Mouse (Mus musculus): ENCODE measurements at regions not wholly inside any gene's neighbourhood (a gene's known extent, or its start where the extent isn't known, plus 50 kb on each side); places are given as distances from the start of the nearest gene placed in this dataset.

DNA sequence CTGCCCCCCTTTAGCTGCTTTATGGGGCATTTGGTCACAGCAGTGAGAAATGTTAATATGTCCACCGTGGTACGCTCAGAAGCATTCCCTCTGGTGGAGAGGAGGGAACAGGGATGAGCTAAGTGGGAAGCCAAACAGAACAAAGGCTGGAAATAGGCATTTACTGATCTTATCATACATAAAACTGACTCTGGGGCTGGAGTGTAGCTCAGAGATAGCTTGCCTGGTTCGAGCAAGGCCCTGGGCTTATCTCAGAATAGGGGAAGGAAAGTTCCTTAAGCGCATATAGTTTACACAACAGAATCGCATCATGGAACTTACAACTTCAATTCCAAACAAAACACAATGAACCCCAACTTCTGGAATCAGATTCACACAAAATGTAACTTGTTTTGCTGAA, 81.5 kb upstream of the H2afz start:
- TF ChIP-seq TCF3 (IDR thresholded peaks at IDR 0.05; ENCODE audit: insufficient read length, low read depth) (no peak), E2F4 (IDR thresholded peaks at IDR 0.05; ENCODE audit: insufficient read depth) (no peak), POLR2A (IDR thresholded peaks at IDR 0.05; ENCODE audit: insufficient read length, low read depth) (no peak), POLR2AphosphoS2 (IDR thresholded peaks at IDR 0.05; ENCODE audit: insufficient read length, low read depth) (no peak), MYOG (IDR thresholded peaks at IDR 0.05; ENCODE audit: control insufficient read depth in 1 of 3, insufficient read depth in 1 of 3, insufficient read length in 2 of 3, low read depth in 2 of 3) (no peak), TCF12 (IDR thresholded peaks at IDR 0.05; ENCODE audit: insufficient read depth, poor library complexity, severe bottlenecking) (no peak), REST (IDR thresholded peaks at IDR 0.05; ENCODE audit: insufficient read depth, insufficient read length) (no peak), USF1 (IDR thresholded peaks at IDR 0.05; ENCODE audit: low read depth) (no peak), SRF (IDR thresholded peaks at IDR 0.05; ENCODE audit: control insufficient read depth, insufficient read length, low read depth) (no peak)
- H3K36me3 ChIP-seq (ENCODE audit: control insufficient read depth, insufficient read depth) = no peaks in the 10 kb centered on the region
- no peak overlapping the region for H3ac ChIP-seq (ENCODE audit: control insufficient read depth, insufficient read length)
- no peak overlapping the region for H3K4me3 ChIP-seq
- H3K79me2 ChIP-seq (ENCODE audit: control insufficient read depth, insufficient read depth) = no peaks in the 10 kb centered on the region
- H3K4me2 ChIP-seq (ENCODE audit: low read depth) = no peak overlapping the region
- H3K27me3 ChIP-seq (ENCODE audit: control insufficient read depth, insufficient read depth, insufficient read length) = peaks cover 6% of the 10 kb centered on the region

DNA sequence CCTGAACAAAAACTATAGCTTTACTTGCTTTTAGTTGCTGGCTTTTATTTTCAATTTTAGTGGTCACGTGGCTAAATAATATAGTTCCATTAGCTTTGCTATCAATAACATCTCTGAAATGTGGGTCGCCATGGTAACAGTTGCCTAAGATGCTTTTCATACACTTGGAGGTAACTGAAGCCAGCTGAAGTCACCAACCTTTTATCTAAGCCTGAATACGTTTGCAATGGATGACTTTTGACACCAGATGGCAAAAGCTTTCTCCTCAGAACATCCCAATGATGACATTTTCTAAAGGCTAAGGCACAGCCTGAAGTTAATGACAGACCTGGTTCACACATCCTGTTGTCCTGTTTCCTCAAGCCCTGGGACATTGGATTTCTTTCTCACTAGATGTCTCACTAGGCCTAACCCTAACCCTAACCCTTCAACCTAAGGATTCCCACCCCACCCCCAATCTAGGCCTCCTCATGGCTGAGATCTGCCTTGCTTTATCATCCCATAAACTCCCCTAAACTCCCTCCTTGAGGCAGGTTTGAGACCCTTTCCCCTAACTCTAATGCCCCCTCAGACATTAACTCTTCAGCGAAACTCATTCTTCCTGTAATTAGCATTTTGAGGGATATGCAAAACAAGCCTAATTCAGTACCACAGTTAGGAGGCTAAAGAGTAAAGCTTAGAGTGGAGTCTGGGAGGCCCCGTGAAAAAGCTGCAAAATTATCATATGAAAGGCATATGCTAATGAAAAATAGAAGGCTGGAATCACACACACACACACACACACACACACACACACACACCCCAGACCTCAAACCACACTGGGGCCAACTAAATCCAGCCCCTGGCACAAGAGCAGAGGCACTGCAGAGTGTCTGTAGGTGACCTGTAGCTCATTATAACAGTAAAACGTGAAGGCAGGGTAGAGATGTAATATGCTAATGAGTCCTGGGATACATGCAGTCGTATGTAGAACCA, 80.1 kb upstream of the H2afz start:
- Histone ChIP-seq H3K4me3 (no peak overlapping the region), H3K36me3 (ENCODE audit: control insufficient read depth, insufficient read depth) (no peaks in the 10 kb centered on the region), H3K79me2 (ENCODE audit: control insufficient read depth, insufficient read depth) (no peaks in the 10 kb centered on the region), H3K27me3 (ENCODE audit: control insufficient read depth, insufficient read depth, insufficient read length) (peaks cover 6% of the 10 kb centered on the region), H3K4me2 (ENCODE audit: low read depth) (no peak overlapping the region), H3ac (ENCODE audit: control insufficient read depth, insufficient read length) (no peak overlapping the region)
- TF ChIP-seq MYOD1 (IDR thresholded peaks at IDR 0.05; ENCODE audit: control insufficient read depth in 1 of 3, insufficient read length in 2 of 3, low read depth in 2 of 3) (no peak), POLR2A (IDR thresholded peaks at IDR 0.05; ENCODE audit: insufficient read length, low read depth) (no peak), MYOG (IDR thresholded peaks at IDR 0.05; ENCODE audit: control insufficient read depth in 1 of 3, insufficient read depth in 1 of 3, insufficient read length in 2 of 3, low read depth in 2 of 3) (no peak), MAX (IDR thresholded peaks at IDR 0.05; ENCODE audit: low read depth) (no peak), TCF12 (IDR thresholded peaks at IDR 0.05; ENCODE audit: insufficient read depth, poor library complexity, severe bottlenecking) (no peak)

DNA sequence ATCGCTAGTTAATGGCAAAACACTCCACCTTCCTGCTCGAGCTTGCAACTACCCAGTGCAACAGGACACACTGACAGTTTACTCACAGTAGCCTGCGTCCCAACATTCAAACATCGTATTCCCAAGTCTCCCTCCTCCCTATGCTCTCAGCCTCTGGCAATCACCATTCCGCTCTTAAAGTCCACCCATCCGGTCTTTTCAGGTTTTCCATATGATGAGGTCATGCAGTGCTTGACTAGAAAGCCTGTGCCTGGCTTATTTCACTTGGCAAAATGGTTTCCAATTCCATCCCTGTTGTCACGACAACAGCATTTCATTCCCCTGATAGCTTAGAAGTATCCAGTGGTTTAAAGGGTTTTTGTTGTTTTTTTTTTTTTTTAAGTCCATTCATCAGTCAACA, 79.1 kb upstream of the H2afz start:
- Histone ChIP-seq H3K4me2 (ENCODE audit: low read depth) (no peak overlapping the region), H3K27me3 (ENCODE audit: control insufficient read depth, insufficient read depth, insufficient read length) (peaks cover 6% of the 10 kb centered on the region), H3ac (ENCODE audit: control insufficient read depth, insufficient read length) (no peak overlapping the region), H3K4me3 (no peak overlapping the region), H3K36me3 (ENCODE audit: control insufficient read depth, insufficient read depth) (no peaks in the 10 kb centered on the region), H3K79me2 (ENCODE audit: control insufficient read depth, insufficient read depth) (no peaks in the 10 kb centered on the region)
- TF ChIP-seq E2F4 (IDR thresholded peaks at IDR 0.05; ENCODE audit: insufficient read depth) (no peak), POLR2AphosphoS2 (IDR thresholded peaks at IDR 0.05; ENCODE audit: insufficient read length, low read depth) (no peak), SRF (IDR thresholded peaks at IDR 0.05; ENCODE audit: control insufficient read depth, insufficient read length, low read depth) (no peak), POLR2A (IDR thresholded peaks at IDR 0.05; ENCODE audit: insufficient read length, low read depth) (no peak), MYOD1 (IDR thresholded peaks at IDR 0.05; ENCODE audit: control insufficient read depth in 1 of 3, insufficient read length in 2 of 3, low read depth in 2 of 3) (no peak), TCF3 (IDR thresholded peaks at IDR 0.05; ENCODE audit: insufficient read length, low read depth) (no peak), MAX (IDR thresholded peaks at IDR 0.05; ENCODE audit: low read depth) (no peak), USF1 (IDR thresholded peaks at IDR 0.05; ENCODE audit: low read depth) (no peak), MYOG (IDR thresholded peaks at IDR 0.05; ENCODE audit: control insufficient read depth in 1 of 3, insufficient read depth in 1 of 3, insufficient read length in 2 of 3, low read depth in 2 of 3) (no peak), REST (IDR thresholded peaks at IDR 0.05; ENCODE audit: insufficient read depth, insufficient read length) (no peak), TCF12 (IDR thresholded peaks at IDR 0.05; ENCODE audit: insufficient read depth, poor library complexity, severe bottlenecking) (no peak), CEBPB (IDR thresholded peaks at IDR 0.05; ENCODE audit: insufficient read depth, poor library complexity, severe bottlenecking) (no peak)

DNA sequence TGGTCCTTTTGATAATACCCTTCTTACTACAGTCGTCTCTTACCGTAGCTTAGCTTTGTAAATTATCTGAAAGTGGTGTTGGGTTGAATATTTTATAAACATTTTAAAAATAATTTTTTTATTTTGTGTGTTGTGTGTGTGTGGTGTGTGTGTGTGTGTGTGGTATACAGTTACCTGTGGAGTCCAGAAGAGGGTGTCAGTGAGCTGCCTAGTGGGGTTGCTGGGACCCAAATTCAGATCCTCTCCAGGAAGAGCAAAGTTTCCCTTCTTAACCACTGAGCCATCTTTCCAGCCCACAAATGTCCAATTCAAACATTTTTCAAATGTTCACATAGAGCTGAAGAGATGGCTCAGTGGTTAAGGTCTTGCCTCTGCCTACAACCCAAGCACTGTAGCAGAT, 78.4 kb upstream of the H2afz start:
- no peaks in the 10 kb centered on the region for H3K36me3 ChIP-seq (ENCODE audit: control insufficient read depth, insufficient read depth)
- no peak overlapping the region for H3ac ChIP-seq (ENCODE audit: control insufficient read depth, insufficient read length)
- H3K4me3 ChIP-seq = no peak overlapping the region
- no peak overlapping the region for H3K4me2 ChIP-seq (ENCODE audit: low read depth)
- H3K79me2 ChIP-seq (ENCODE audit: control insufficient read depth, insufficient read depth) = no peaks in the 10 kb centered on the region
- peaks cover 6% of the 10 kb centered on the region for H3K27me3 ChIP-seq (ENCODE audit: control insufficient read depth, insufficient read depth, insufficient read length)
- TF ChIP-seq TCF12 (IDR thresholded peaks at IDR 0.05; ENCODE audit: insufficient read depth, poor library complexity, severe bottlenecking) (no peak), MYOD1 (IDR thresholded peaks at IDR 0.05; ENCODE audit: control insufficient read depth in 1 of 3, insufficient read length in 2 of 3, low read depth in 2 of 3) (no peak), POLR2AphosphoS2 (IDR thresholded peaks at IDR 0.05; ENCODE audit: insufficient read length, low read depth) (no peak), USF1 (IDR thresholded peaks at IDR 0.05; ENCODE audit: low read depth) (no peak), MYOG (IDR thresholded peaks at IDR 0.05; ENCODE audit: control insufficient read depth in 1 of 3, insufficient read depth in 1 of 3, insufficient read length in 2 of 3, low read depth in 2 of 3) (no peak), REST (IDR thresholded peaks at IDR 0.05; ENCODE audit: insufficient read depth, insufficient read length) (no peak), E2F4 (IDR thresholded peaks at IDR 0.05; ENCODE audit: insufficient read depth) (no peak), CEBPB (IDR thresholded peaks at IDR 0.05; ENCODE audit: insufficient read depth, poor library complexity, severe bottlenecking) (no peak), TCF3 (IDR thresholded peaks at IDR 0.05; ENCODE audit: insufficient read length, low read depth) (no peak), MAX (IDR thresholded peaks at IDR 0.05; ENCODE audit: low read depth) (no peak)
